Mouse (Mus musculus): ENCODE data around the gene Dcun1d2. TPM values are rescaled to one million over a fixed set of nuclear protein-coding genes. Genes with fewer than 3 reads are reported as not detected.
"Not testable (repeated sequence)": the region's sequence is repeated elsewhere in the genome, so short reads cannot be mapped to it uniquely, and the experiment has no call there.

Gene Dcun1d2
- 40.8 TPM in 2 replicates for polyA plus RNA-seq (2015; fragmentation: Nextera tagmentation; extraction: Ambion mirVana)

DNA sequence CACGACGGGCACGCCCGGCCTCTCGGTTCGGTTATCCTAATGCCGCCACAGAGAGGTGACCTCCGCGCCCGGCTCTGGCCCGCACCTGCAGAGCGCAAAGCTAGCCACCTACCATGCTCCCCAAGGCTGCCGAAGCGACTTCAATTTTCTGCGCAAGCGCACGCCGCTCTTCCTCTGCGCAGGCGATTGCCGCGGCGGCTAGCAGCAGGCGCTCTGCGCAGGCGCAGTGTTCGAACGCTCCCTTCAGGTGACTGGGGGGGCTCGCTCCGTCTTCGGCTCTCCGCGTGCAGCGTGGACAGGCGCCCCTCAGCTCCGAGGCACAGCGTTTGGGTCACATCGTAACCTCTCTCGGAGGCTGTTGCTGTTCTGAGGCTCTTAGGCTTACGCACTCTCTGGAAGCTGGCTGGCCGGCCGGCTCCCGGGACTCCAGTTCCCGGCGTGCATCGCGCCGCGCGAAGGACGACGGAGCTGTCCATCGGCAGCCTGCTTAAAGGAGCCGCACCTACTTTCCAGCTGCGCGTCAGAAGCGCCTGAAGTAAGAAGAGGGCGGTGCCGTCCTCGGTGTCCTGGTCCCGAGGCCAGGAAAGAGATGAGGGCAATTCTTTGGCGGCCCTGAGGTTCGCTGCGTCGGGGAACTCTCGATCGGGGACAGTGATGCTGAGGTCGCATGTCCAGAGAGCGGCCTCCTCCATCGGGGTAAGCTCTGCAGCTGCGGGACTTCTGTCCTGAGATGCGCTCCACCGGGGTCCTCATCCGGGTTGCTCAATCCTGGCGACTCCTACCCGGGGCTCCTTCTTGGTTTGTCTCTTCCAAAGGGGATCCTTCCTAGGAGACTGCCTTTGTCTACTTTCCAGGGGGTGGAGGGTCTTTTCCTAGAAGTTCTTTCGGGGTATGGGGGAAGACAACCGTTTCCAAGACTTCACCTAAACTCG, at the start of gene Dcun1d2, which contains the start of gene Tmco3:
Gene Dcun1d2, minus strand, starts transcription at position 440 of the 932 bp plus-strand sequence.
Gene Tmco3, plus strand, starts transcription at position 499 of the 932 bp plus-strand sequence.
- 0 out of 2 replicates have a peak, but pooled peaks cover 4% of the 10 kb centered on the region for H3K36me3 ChIP-seq (ENCODE audit: control insufficient read depth, insufficient read depth)
- ATAC-seq = peak; percentile 95
- H3K4me1 ChIP-seq (replicated peaks; ENCODE audit: control insufficient read depth, insufficient read depth, low read length) = peaks cover 19% of the 10 kb centered on the region
- peak within 1 kb of the TSS; percentile 97 for H3K4me2 ChIP-seq (ENCODE audit: low read length)
- peak within 1 kb of the TSS; percentile 88 for H3K9ac ChIP-seq (replicated peaks; ENCODE audit: low read depth, low read length)
- WGBS = under 1% methylated on average over 76 of the region's 79 CpGs
- no peaks in the 10 kb centered on the region for H3K9me3 ChIP-seq (ENCODE audit: control insufficient read depth, low read length)
- peak within 1 kb of the TSS; percentile 82 for H3K4me3 ChIP-seq (replicated peaks; ENCODE audit: low read length)
- no peaks in the 10 kb centered on the region for H3K27me3 ChIP-seq (replicated peaks; ENCODE audit: control insufficient read depth, insufficient read depth, low read length)
- H3K27ac ChIP-seq (ENCODE audit: low read length) = peak within 1 kb of the TSS; percentile 88

DNA sequence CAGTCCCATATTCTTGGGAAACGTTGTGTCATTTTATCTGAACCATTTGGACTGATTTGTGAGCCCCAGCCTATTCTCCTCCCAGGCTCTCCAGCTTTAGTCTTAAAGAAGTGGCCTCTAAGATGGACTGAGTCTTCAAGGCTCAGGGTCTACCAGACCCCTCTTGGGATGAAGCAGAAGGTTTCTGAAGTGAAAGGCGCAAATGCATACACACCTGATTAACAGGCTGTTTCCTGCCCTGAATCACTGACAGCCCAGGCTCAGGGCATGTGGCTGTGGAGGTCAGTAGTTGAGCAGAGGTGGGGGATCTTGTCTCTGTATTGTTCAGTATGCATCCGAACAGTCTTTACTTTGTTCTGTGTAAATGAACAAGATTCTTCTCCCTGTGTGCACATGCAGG, 49.7 kb upstream of the Dcun1d2 start:
- Histone ChIP-seq H3K27ac (ENCODE audit: low read length) (no peak overlapping the region), H3K4me2 (ENCODE audit: low read length) (peak overlapping the region; percentile 81; the same call in 1 of the 2 replicates), H3K9ac (replicated peaks; ENCODE audit: low read depth, low read length) (no peak overlapping the region), H3K27me3 (replicated peaks; ENCODE audit: control insufficient read depth, insufficient read depth, low read length) (no peaks in the 10 kb centered on the region), H3K9me3 (ENCODE audit: control insufficient read depth, low read length) (no peaks in the 10 kb centered on the region), H3K4me1 (replicated peaks; ENCODE audit: control insufficient read depth, insufficient read depth, low read length) (peaks cover 21% of the 10 kb centered on the region), H3K36me3 (ENCODE audit: control insufficient read depth, insufficient read depth) (0 out of 2 replicates have a peak, but pooled peaks cover 2% of the 10 kb centered on the region), H3K4me3 (replicated peaks; ENCODE audit: low read length) (peak overlapping the region; percentile 62)
- peak; percentile 1; the same call in 1 of the 2 replicates for ATAC-seq
- WGBS = 86% methylated on average over 3 of the region's 3 CpGs

- not testable (repeated sequence) for H3K9ac ChIP-seq (replicated peaks; ENCODE audit: low read depth, low read length); H3K27me3 ChIP-seq (replicated peaks; ENCODE audit: control insufficient read depth, insufficient read depth, low read length); H3K27ac ChIP-seq (ENCODE audit: low read length); H3K36me3 ChIP-seq (ENCODE audit: control insufficient read depth, insufficient read depth); H3K4me3 ChIP-seq (replicated peaks; ENCODE audit: low read length); ATAC-seq; H3K9me3 ChIP-seq (ENCODE audit: control insufficient read depth, low read length); H3K4me2 ChIP-seq (ENCODE audit: low read length)
- 94% methylated on average over 6 of the region's 6 CpGs for WGBS
- H3K4me1 ChIP-seq (replicated peaks; ENCODE audit: control insufficient read depth, insufficient read depth, low read length) = peaks cover 21% of the 10 kb centered on the region
Measured at GRCm38 (mm10) chr8:13337245-13337644, 49.3 kb upstream of the Dcun1d2 start.

DNA sequence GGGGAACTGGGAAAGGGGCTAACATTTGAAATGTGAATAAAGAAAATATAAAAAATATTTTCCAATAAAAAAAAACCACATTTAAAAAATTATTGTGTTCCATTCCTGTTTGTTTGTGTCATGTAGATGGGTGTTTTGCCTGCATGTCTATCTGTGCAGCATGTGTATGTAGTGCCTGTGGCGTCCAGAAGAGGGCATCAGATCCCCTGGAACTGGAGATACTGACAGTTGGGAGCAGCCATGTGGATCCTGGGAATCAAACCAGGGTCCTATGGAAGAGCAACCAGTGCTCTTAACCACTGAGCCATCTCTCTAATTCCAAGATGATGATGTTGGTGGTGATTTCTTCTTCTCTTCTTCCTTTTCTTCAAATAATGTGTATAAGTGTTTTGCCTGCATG, 46.7 kb upstream of the Dcun1d2 start:
- no peak overlapping the region for H3K9ac ChIP-seq (replicated peaks; ENCODE audit: low read depth, low read length)
- H3K36me3 ChIP-seq (ENCODE audit: control insufficient read depth, insufficient read depth) = no peaks in the 10 kb centered on the region
- no peaks in the 10 kb centered on the region for H3K9me3 ChIP-seq (ENCODE audit: control insufficient read depth, low read length)
- H3K4me3 ChIP-seq (replicated peaks; ENCODE audit: low read length) = no peak overlapping the region
- 52% methylated on average over 1 of the region's 1 CpGs for WGBS
- H3K27me3 ChIP-seq (replicated peaks; ENCODE audit: control insufficient read depth, insufficient read depth, low read length) = no peaks in the 10 kb centered on the region
- no peak overlapping the region for H3K27ac ChIP-seq (ENCODE audit: low read length)
- no peak overlapping the region for H3K4me2 ChIP-seq (ENCODE audit: low read length)
- no peak for ATAC-seq
- peaks cover 4% of the 10 kb centered on the region for H3K4me1 ChIP-seq (replicated peaks; ENCODE audit: control insufficient read depth, insufficient read depth, low read length)

- Histone ChIP-seq H3K27me3 (replicated peaks; ENCODE audit: control insufficient read depth, insufficient read depth, low read length) (no peaks in the 10 kb centered on the region), H3K36me3 (ENCODE audit: control insufficient read depth, insufficient read depth) (peaks cover 5% of the 10 kb centered on the region; the same call in 1 of the 2 replicates), H3K9me3 (ENCODE audit: control insufficient read depth, low read length) (no peaks in the 10 kb centered on the region), H3K4me2 (ENCODE audit: low read length) (no peak overlapping the region), H3K27ac (ENCODE audit: low read length) (no peak overlapping the region), H3K9ac (replicated peaks; ENCODE audit: low read depth, low read length) (no peak overlapping the region), H3K4me1 (replicated peaks; ENCODE audit: control insufficient read depth, insufficient read depth, low read length) (no peaks in the 10 kb centered on the region), H3K4me3 (replicated peaks; ENCODE audit: low read length) (no peak overlapping the region)
- 35% methylated on average over 5 of the region's 5 CpGs for WGBS
- ATAC-seq = no peak
Measured at GRCm38 (mm10) chr8:13326598-13326997, 38.7 kb upstream of the Dcun1d2 start.

- no peak for ATAC-seq
- Histone ChIP-seq H3K36me3 (ENCODE audit: control insufficient read depth, insufficient read depth) (peaks cover 15% of the 10 kb centered on the region), H3K27ac (ENCODE audit: low read length) (no peak overlapping the region), H3K27me3 (replicated peaks; ENCODE audit: control insufficient read depth, insufficient read depth, low read length) (no peaks in the 10 kb centered on the region), H3K4me2 (ENCODE audit: low read length) (no peak overlapping the region), H3K9me3 (ENCODE audit: control insufficient read depth, low read length) (no peaks in the 10 kb centered on the region), H3K9ac (replicated peaks; ENCODE audit: low read depth, low read length) (no peak overlapping the region), H3K4me3 (replicated peaks; ENCODE audit: low read length) (no peak overlapping the region), H3K4me1 (replicated peaks; ENCODE audit: control insufficient read depth, insufficient read depth, low read length) (no peaks in the 10 kb centered on the region)
- WGBS = 95% methylated on average over 10 of the region's 10 CpGs
Measured at GRCm38 (mm10) chr8:13316671-13317070, 28.7 kb upstream of the Dcun1d2 start.

GRCm38 (mm10) chr8:13314922-13315321, 27.0 kb upstream of the Dcun1d2 start:
- H3K36me3 ChIP-seq (ENCODE audit: control insufficient read depth, insufficient read depth) = peaks cover 21% of the 10 kb centered on the region
- H3K9me3 ChIP-seq (ENCODE audit: control insufficient read depth, low read length) = no peaks in the 10 kb centered on the region
- no peak overlapping the region for H3K4me2 ChIP-seq (ENCODE audit: low read length)
- no peak overlapping the region for H3K4me3 ChIP-seq (replicated peaks; ENCODE audit: low read length)
- no peak overlapping the region for H3K9ac ChIP-seq (replicated peaks; ENCODE audit: low read depth, low read length)
- no peaks in the 10 kb centered on the region for H3K27me3 ChIP-seq (replicated peaks; ENCODE audit: control insufficient read depth, insufficient read depth, low read length)
- no peak overlapping the region for H3K27ac ChIP-seq (ENCODE audit: low read length)
- WGBS = 92% methylated on average over 3 of the region's 3 CpGs
- H3K4me1 ChIP-seq (replicated peaks; ENCODE audit: control insufficient read depth, insufficient read depth, low read length) = no peaks in the 10 kb centered on the region
- ATAC-seq = no peak

DNA sequence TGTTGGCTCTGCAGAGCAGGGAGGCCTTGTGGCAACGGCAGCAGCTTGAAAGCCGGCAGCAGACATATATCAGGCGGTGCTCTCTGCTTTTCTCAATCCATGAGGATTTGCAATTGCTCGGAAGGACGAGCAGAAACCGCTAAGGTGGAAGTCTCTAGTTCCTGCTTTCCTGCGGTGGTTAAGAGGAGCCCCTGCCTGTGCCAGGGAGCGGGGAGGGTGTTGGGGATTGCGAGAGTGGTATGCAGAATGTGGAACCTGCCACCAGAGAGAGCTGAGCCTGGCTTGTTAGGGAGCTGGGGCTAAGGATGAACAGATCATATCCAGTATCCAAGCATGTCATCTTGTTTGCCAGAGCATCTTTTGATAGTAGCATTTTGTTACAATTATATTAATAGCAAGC, 19.0 kb upstream of the Dcun1d2 start:
- 84% methylated on average over 9 of the region's 9 CpGs for WGBS
- Histone ChIP-seq H3K27me3 (replicated peaks; ENCODE audit: control insufficient read depth, insufficient read depth, low read length) (no peaks in the 10 kb centered on the region), H3K9me3 (ENCODE audit: control insufficient read depth, low read length) (no peaks in the 10 kb centered on the region), H3K4me1 (replicated peaks; ENCODE audit: control insufficient read depth, insufficient read depth, low read length) (no peaks in the 10 kb centered on the region), H3K9ac (replicated peaks; ENCODE audit: low read depth, low read length) (no peak overlapping the region), H3K4me3 (replicated peaks; ENCODE audit: low read length) (no peak overlapping the region), H3K27ac (ENCODE audit: low read length) (no peak overlapping the region), H3K4me2 (ENCODE audit: low read length) (no peak overlapping the region), H3K36me3 (ENCODE audit: control insufficient read depth, insufficient read depth) (peaks cover 20% of the 10 kb centered on the region)
- no peak for ATAC-seq

DNA sequence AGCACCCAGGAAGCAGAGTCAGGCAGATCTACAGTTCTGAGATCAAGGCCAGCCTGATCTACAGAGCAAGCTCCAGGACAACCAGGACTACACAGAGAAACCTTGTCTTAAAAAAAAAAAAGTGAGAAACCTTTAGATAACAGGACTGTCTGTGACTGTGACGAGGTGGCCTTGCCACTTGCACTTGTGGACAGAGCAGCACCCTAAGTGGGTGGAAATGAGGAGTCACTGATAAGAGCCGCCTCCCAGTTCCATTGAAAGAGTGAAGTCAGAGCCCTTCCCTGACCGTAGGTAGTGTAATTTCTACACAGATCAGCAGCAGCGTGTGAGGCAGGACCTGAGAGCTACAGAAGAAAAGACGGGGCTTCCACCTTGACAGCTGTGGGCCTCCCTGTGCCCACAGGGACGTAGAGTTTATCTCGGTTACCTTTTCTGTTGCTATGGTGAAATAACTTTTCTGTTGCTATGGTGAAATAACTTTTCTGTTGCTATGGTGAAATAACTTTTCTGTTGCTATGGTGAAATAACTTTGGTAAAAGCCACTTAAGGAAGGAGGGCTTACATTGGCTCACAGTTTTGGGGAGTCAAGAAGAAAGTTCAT, 18.5 kb upstream of the Dcun1d2 start:
- H3K9ac ChIP-seq (replicated peaks; ENCODE audit: low read depth, low read length) = no peak overlapping the region
- H3K4me1 ChIP-seq (replicated peaks; ENCODE audit: control insufficient read depth, insufficient read depth, low read length) = no peaks in the 10 kb centered on the region
- H3K27me3 ChIP-seq (replicated peaks; ENCODE audit: control insufficient read depth, insufficient read depth, low read length) = no peaks in the 10 kb centered on the region
- no peak overlapping the region for H3K4me2 ChIP-seq (ENCODE audit: low read length)
- no peaks in the 10 kb centered on the region for H3K9me3 ChIP-seq (ENCODE audit: control insufficient read depth, low read length)
- no peak overlapping the region for H3K4me3 ChIP-seq (replicated peaks; ENCODE audit: low read length)
- H3K27ac ChIP-seq (ENCODE audit: low read length) = no peak overlapping the region
- WGBS = 81% methylated on average over 7 of the region's 7 CpGs
- no peak for ATAC-seq
- peaks cover 19% of the 10 kb centered on the region for H3K36me3 ChIP-seq (ENCODE audit: control insufficient read depth, insufficient read depth)

All from forebrain, embryonic 16.5 days (tissue).